Mouse (Mus musculus): ENCODE measurements around the gene Slc24a5.

DNA sequence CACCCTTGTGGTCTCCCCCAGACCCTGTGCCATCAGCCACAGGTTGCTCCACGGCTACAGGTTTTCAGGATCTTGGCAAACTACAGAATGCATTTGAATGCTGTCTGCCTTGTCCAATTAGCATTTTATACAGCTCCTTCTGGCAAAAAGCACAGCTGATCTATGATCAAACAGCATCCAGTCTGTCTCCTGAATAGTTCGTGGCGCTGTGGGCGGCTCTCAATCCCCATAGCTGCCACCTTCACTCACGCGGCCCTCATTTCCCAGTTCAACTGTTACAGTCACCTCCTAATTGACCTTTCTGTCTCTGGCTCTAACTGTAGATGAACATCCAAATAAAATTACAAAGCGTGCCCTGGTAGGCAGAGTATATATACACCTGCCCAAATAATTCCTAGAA is 551 bp upstream of the Slc24a5 start:
- TF ChIP-seq POLR2A (IDR thresholded peaks at IDR 0.05; ENCODE audit: borderline replicate concordance, extremely low read depth, insufficient read depth, insufficient read length, poor library complexity, severe bottlenecking) (no peak), CTCF (IDR thresholded peaks at IDR 0.05; ENCODE audit: borderline replicate concordance, extremely low read depth, insufficient read depth, insufficient read length) (no peak)
